Mouse (Mus musculus): ENCODE measurements around the gene Msantd2.

Gene Msantd2

GRCm38 (mm10) chr9:37504348-37504747 lies 15.2 kb downstream of the Msantd2 start:
- DNase-seq (ENCODE audit: low spot score in 2 of 2), result no peak

GRCm38 (mm10) chr9:37506023-37506422 lies 16.9 kb downstream of the Msantd2 start:
- DNase-seq (ENCODE audit: low spot score in 2 of 2), result no peak

- DNase-seq (ENCODE audit: low spot score in 2 of 2), result no peak
Measured at GRCm38 (mm10) chr9:37512097-37512496, 23.0 kb downstream of the Msantd2 start.

GRCm38 (mm10) chr9:37514456-37514855 lies 25.3 kb downstream of the Msantd2 start:
- no peak for DNase-seq (ENCODE audit: low spot score in 2 of 2)

- DNase-seq (ENCODE audit: low spot score in 2 of 2), result no peak
Measured at GRCm38 (mm10) chr9:37517467-37517866, 28.3 kb downstream of the Msantd2 start.

- DNase-seq (ENCODE audit: low spot score in 2 of 2), result no peak
Measured at GRCm38 (mm10) chr9:37518991-37519390, 29.9 kb downstream of the Msantd2 start.

- DNase-seq (ENCODE audit: low spot score in 2 of 2), result no peak
Measured at GRCm38 (mm10) chr9:37519995-37520394, 30.9 kb downstream of the Msantd2 start.

- DNase-seq (ENCODE audit: low spot score in 2 of 2), result no peak
Measured at GRCm38 (mm10) chr9:37525461-37525860, 36.3 kb downstream of the Msantd2 start.

- no peak for DNase-seq (ENCODE audit: low spot score in 2 of 2)
Measured at GRCm38 (mm10) chr9:37526443-37527395, 37.6 kb downstream of the Msantd2 start.

- DNase-seq (ENCODE audit: low spot score in 2 of 2), result no peak
Measured at GRCm38 (mm10) chr9:37527396-37528224, 38.5 kb downstream of the Msantd2 start, which contains the start of gene Esam. TSS of gene Esam (plus strand) at chr9:37528078.

GRCm38 (mm10) chr9:37528225-37528970 lies 39.3 kb downstream of the Msantd2 start:
- no peak for DNase-seq (ENCODE audit: low spot score in 2 of 2)

- DNase-seq (ENCODE audit: low spot score in 2 of 2), result no peak
Measured at GRCm38 (mm10) chr9:37530031-37530887, 41.1 kb downstream of the Msantd2 start.

GRCm38 (mm10) chr9:37530888-37531705 lies 42.0 kb downstream of the Msantd2 start:
- no peak for DNase-seq (ENCODE audit: low spot score in 2 of 2)

- DNase-seq (ENCODE audit: low spot score in 2 of 2), result no peak
Measured at GRCm38 (mm10) chr9:37536851-37537250, 47.7 kb downstream of the Msantd2 start.

- no peak for DNase-seq (ENCODE audit: low spot score in 2 of 2)
Measured at GRCm38 (mm10) chr9:37537658-37538250, 48.6 kb downstream of the Msantd2 start.

GRCm38 (mm10) chr9:37539170-37540025 lies 50.3 kb downstream of the Msantd2 start, which contains the start of gene Vsig2:
TSS of gene Vsig2 (plus strand) at chr9:37539255.
- no peak for DNase-seq (ENCODE audit: low spot score in 2 of 2)

GRCm38 (mm10) chr9:37540226-37540625 lies 51.1 kb downstream of the Msantd2 start:
- DNase-seq (ENCODE audit: low spot score in 2 of 2), result no peak
